Mouse (Mus musculus): ENCODE measurements around the gene Txk. TPM values are rescaled to one million over a fixed set of nuclear protein-coding genes. Genes with fewer than 3 reads are reported as not detected.

Gene Txk
- polyA plus RNA-seq, 1 experiment from 2014 or later: not detected

GRCm38 (mm10) chr5:72750226-72750625 lies 2.4 kb downstream of the Txk start:
- no peak overlapping the region for H3K4me3 ChIP-seq (replicated peaks)
- no peak overlapping the region for H3K9ac ChIP-seq (replicated peaks)
- no peak for ATAC-seq (ENCODE audit: insufficient number of reproducible peaks, insufficient read depth, low FRiP score, low TSS enrichment, low read depth)
- H3K4me2 ChIP-seq: no peak overlapping the region
- no peak overlapping the region for H3K27ac ChIP-seq
- no peaks in the 10 kb centered on the region for H3K9me3 ChIP-seq
- H3K27me3 ChIP-seq: no peaks in the 10 kb centered on the region
- no peaks in the 10 kb centered on the region for H3K36me3 ChIP-seq
- no peaks in the 10 kb centered on the region for H3K4me1 ChIP-seq (replicated peaks)
- 76% methylated on average over 5 of the region's 5 CpGs for WGBS

- Histone ChIP-seq H3K4me1 (replicated peaks) (no peaks in the 10 kb centered on the region), H3K27ac (no peak overlapping the region), H3K9me3 (no peaks in the 10 kb centered on the region), H3K36me3 (no peaks in the 10 kb centered on the region), H3K4me2 (no peak overlapping the region), H3K4me3 (replicated peaks) (no peak overlapping the region), H3K9ac (replicated peaks) (no peak overlapping the region), H3K27me3 (no peaks in the 10 kb centered on the region)
- ATAC-seq (ENCODE audit: insufficient number of reproducible peaks, insufficient read depth, low FRiP score, low TSS enrichment, low read depth): no peak
- WGBS: 74% methylated on average over 7 of the region's 7 CpGs
Measured at GRCm38 (mm10) chr5:72748659-72749265, 3.8 kb downstream of the Txk start.

DNA sequence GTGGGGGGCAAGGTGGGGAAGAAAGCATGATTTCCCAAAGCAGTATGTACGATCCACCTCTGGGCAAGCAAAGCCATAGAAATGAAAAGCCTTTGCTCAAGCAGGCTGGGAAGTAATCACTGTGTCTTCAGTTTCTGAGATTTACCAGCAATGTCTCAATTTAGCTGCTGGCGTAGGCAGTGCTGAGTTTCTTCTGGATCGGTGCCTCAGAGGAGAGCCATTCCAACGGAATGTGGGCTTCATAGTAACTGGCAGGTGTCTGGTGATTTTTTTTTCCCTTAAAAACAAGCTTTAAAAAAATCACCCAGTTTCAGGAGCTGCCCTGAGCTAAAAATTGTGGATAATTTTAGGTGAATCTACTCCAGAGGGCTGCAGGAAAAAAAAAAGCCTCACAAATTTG lies 5.2 kb downstream of the Txk start:
- Histone ChIP-seq H3K9me3 (no peaks in the 10 kb centered on the region), H3K36me3 (no peaks in the 10 kb centered on the region), H3K4me3 (replicated peaks) (no peak overlapping the region), H3K4me2 (no peak overlapping the region), H3K4me1 (replicated peaks) (no peaks in the 10 kb centered on the region), H3K9ac (replicated peaks) (no peak overlapping the region), H3K27ac (no peak overlapping the region), H3K27me3 (no peaks in the 10 kb centered on the region)
- ATAC-seq (ENCODE audit: insufficient number of reproducible peaks, insufficient read depth, low FRiP score, low TSS enrichment, low read depth): no peak
- WGBS: 73% methylated on average over 4 of the region's 4 CpGs

GRCm38 (mm10) chr5:72746461-72746860 lies 6.1 kb downstream of the Txk start:
- Histone ChIP-seq H3K4me1 (replicated peaks) (no peaks in the 10 kb centered on the region), H3K4me2 (no peak overlapping the region), H3K4me3 (replicated peaks) (no peak overlapping the region), H3K9ac (replicated peaks) (no peak overlapping the region), H3K9me3 (no peaks in the 10 kb centered on the region), H3K27ac (no peak overlapping the region), H3K27me3 (no peaks in the 10 kb centered on the region), H3K36me3 (no peaks in the 10 kb centered on the region)
- ATAC-seq (ENCODE audit: insufficient number of reproducible peaks, insufficient read depth, low FRiP score, low TSS enrichment, low read depth): no peak
- WGBS: 70% methylated on average over 4 of the region's 4 CpGs

GRCm38 (mm10) chr5:72743103-72743502 lies 9.5 kb downstream of the Txk start:
- Histone ChIP-seq H3K4me3 (replicated peaks) (no peak overlapping the region), H3K27ac (no peak overlapping the region), H3K4me1 (replicated peaks) (no peaks in the 10 kb centered on the region), H3K4me2 (no peak overlapping the region), H3K27me3 (no peaks in the 10 kb centered on the region), H3K9me3 (no peaks in the 10 kb centered on the region), H3K36me3 (no peaks in the 10 kb centered on the region), H3K9ac (replicated peaks) (no peak overlapping the region)
- WGBS: 89% methylated on average over 6 of the region's 6 CpGs
- no peak for ATAC-seq (ENCODE audit: insufficient number of reproducible peaks, insufficient read depth, low FRiP score, low TSS enrichment, low read depth)

DNA sequence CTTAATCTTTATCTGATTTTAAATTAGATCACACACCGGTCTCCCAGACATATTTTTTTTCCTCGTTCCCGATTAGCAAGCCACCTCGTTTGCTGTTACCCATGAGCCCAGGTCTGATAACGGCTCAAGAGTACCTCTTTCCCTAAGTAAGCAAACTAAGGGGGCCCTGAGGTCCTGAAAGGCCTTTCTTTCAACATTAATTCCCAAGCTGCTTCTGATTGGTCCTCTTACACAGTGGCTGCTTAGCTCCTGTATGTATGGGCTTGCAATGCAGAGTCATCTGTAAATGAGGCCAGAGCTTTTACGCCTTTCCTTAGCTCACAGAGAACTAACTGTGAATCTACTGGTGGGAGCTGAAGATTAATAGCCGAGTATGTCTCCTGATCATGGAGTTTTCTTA lies 15.7 kb downstream of the Txk start:
- H3K4me2 ChIP-seq: no peak overlapping the region
- H3K36me3 ChIP-seq: no peaks in the 10 kb centered on the region
- no peaks in the 10 kb centered on the region for H3K27me3 ChIP-seq
- no peak for ATAC-seq (ENCODE audit: insufficient number of reproducible peaks, insufficient read depth, low FRiP score, low TSS enrichment, low read depth)
- no peak overlapping the region for H3K27ac ChIP-seq
- 76% methylated on average over 7 of the region's 7 CpGs for WGBS
- no peak overlapping the region for H3K9ac ChIP-seq (replicated peaks)
- no peak overlapping the region for H3K4me3 ChIP-seq (replicated peaks)
- H3K4me1 ChIP-seq (replicated peaks): no peaks in the 10 kb centered on the region
- no peaks in the 10 kb centered on the region for H3K9me3 ChIP-seq

DNA sequence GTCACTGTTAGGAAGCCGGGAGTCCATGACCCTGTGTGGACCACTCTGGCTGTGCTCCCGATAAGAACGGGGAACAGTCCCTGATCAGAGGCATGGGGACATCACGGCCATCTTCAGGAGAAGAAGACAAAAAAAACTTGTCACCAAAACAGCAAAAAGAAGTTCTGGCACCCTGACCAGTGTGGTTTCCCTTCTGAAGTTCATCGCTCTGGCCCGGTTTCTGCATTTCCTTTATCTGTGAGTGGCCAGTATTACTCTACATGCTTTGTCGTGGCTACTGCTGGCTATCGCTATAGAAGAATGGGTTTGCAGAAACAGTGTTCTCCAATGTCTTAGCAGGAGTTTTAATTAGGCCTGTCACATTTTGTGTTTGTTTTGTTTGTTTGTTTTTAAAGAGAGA lies 16.1 kb downstream of the Txk start:
- Histone ChIP-seq H3K27me3 (no peaks in the 10 kb centered on the region), H3K4me3 (replicated peaks) (no peak overlapping the region), H3K9me3 (no peaks in the 10 kb centered on the region), H3K4me2 (no peak overlapping the region), H3K27ac (no peak overlapping the region), H3K36me3 (no peaks in the 10 kb centered on the region), H3K9ac (replicated peaks) (no peak overlapping the region), H3K4me1 (replicated peaks) (no peaks in the 10 kb centered on the region)
- WGBS: 84% methylated on average over 8 of the region's 8 CpGs
- no peak for ATAC-seq (ENCODE audit: insufficient number of reproducible peaks, insufficient read depth, low FRiP score, low TSS enrichment, low read depth)

DNA sequence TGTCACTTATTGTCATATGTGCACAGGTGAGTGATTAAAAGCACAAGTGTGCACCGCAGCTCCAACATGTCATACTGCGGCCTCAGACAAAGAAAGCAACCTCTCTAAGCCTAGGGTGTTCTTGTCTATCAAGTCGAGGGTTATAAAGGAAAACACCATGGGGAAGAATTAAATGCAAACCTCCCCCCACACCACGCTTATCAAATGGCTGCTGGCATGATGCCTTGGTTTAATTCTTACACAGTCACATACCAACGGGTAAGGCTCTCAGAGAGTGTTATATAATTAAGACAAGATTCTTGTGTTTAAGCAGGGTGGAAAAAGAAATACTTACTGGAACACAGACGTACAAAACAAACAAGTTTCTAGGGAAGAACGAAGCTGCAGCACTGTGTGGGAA lies 16.8 kb downstream of the Txk start:
- no peaks in the 10 kb centered on the region for H3K4me1 ChIP-seq (replicated peaks)
- WGBS: 82% methylated on average over 7 of the region's 7 CpGs
- no peaks in the 10 kb centered on the region for H3K36me3 ChIP-seq
- H3K4me2 ChIP-seq: no peak overlapping the region
- H3K4me3 ChIP-seq (replicated peaks): no peak overlapping the region
- H3K9ac ChIP-seq (replicated peaks): no peak overlapping the region
- no peaks in the 10 kb centered on the region for H3K27me3 ChIP-seq
- H3K9me3 ChIP-seq: no peaks in the 10 kb centered on the region
- H3K27ac ChIP-seq: no peak overlapping the region
- ATAC-seq (ENCODE audit: insufficient number of reproducible peaks, insufficient read depth, low FRiP score, low TSS enrichment, low read depth): no peak

DNA sequence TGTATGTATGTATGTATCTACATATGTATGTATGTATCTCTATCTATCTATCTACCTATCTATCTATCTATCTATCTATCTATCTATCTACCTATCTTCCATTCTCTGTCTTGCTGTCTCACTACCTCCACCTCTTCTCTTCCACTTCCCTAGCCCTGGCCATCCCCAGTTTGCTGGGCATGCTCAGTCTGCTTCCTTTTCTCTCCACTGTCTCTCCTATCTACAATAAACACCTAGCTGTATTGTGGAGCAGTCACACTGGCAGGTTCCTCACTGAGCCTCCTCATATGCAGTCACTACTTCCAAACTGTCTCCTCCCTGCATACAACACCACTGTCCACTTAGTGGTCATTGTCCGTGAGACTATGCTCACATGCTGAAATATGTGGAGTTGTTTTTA lies 19.7 kb downstream of the Txk start:
- WGBS: 95% methylated on average over 1 of the region's 1 CpGs
- no peak overlapping the region for H3K4me3 ChIP-seq (replicated peaks)
- no peaks in the 10 kb centered on the region for H3K36me3 ChIP-seq
- no peaks in the 10 kb centered on the region for H3K4me1 ChIP-seq (replicated peaks)
- ATAC-seq (ENCODE audit: insufficient number of reproducible peaks, insufficient read depth, low FRiP score, low TSS enrichment, low read depth): no peak
- no peak overlapping the region for H3K4me2 ChIP-seq
- H3K9me3 ChIP-seq: no peaks in the 10 kb centered on the region
- H3K27ac ChIP-seq: no peak overlapping the region
- H3K27me3 ChIP-seq: no peaks in the 10 kb centered on the region
- no peak overlapping the region for H3K9ac ChIP-seq (replicated peaks)

DNA sequence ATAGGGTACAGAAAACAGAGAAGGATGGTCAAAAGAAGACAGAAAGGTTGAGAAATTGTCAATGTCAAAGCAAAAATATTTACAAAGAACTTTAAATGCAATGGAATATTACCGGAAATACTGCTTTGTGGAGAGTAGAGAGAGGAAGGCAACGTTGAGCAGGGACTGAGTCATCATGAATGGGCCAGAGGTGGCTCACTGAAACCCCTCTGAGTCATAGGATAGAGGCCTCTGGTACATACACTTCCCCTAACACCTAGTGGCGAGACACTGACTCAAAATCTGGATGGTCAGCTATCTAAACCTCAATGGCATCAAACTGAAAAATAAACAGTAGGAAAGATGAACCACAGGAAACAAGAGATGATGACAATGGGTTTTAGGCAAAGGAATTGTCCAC lies 27.2 kb downstream of the Txk start:
- no peaks in the 10 kb centered on the region for H3K9me3 ChIP-seq

DNA sequence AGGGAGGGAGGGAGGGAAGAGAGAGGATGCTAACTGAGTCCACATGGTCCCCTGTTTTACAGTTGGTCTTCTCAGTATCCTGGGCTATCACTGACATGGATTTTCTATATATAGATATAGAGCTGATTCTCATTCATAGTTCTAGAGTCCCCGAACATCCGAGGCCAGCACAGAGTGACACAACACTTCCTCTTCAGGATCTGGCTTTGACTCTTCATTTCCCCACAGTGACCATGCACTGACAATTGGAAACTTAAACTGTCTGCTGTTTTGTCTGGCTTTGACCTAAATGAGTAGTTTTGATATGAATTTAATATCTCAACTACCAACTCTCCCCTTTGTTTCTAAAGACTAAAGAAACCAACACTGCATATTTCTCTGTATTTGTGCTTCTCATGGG lies 29.1 kb downstream of the Txk start:
- Histone ChIP-seq H3K4me2 (no peak overlapping the region), H3K9me3 (no peaks in the 10 kb centered on the region), H3K9ac (replicated peaks) (no peak overlapping the region), H3K4me1 (replicated peaks) (no peaks in the 10 kb centered on the region), H3K4me3 (replicated peaks) (no peak overlapping the region), H3K36me3 (no peaks in the 10 kb centered on the region), H3K27ac (no peak overlapping the region), H3K27me3 (no peaks in the 10 kb centered on the region)
- 87% methylated on average over 2 of the region's 2 CpGs for WGBS
- ATAC-seq (ENCODE audit: insufficient number of reproducible peaks, insufficient read depth, low FRiP score, low TSS enrichment, low read depth): no peak

More for the DNA sequence above, 27.2 kb downstream of the Txk start:
- ATAC-seq (ENCODE audit: insufficient number of reproducible peaks, insufficient read depth, low FRiP score, low TSS enrichment, low read depth): no peak
- H3K4me2 ChIP-seq: no peak overlapping the region
- H3K4me1 ChIP-seq (replicated peaks): no peaks in the 10 kb centered on the region
- no peak overlapping the region for H3K4me3 ChIP-seq (replicated peaks)
- H3K27me3 ChIP-seq: no peaks in the 10 kb centered on the region
- 87% methylated on average over 3 of the region's 3 CpGs for WGBS
- H3K27ac ChIP-seq: no peak overlapping the region
- H3K36me3 ChIP-seq: no peaks in the 10 kb centered on the region
- no peak overlapping the region for H3K9ac ChIP-seq (replicated peaks)

GRCm38 (mm10) chr5:72720587-72720986 lies 32.0 kb downstream of the Txk start:
- no peak for ATAC-seq (ENCODE audit: insufficient number of reproducible peaks, insufficient read depth, low FRiP score, low TSS enrichment, low read depth)
- H3K27ac ChIP-seq: no peak overlapping the region
- no peaks in the 10 kb centered on the region for H3K36me3 ChIP-seq
- no peaks in the 10 kb centered on the region for H3K27me3 ChIP-seq
- no peak overlapping the region for H3K4me3 ChIP-seq (replicated peaks)
- no peak overlapping the region for H3K4me2 ChIP-seq
- no peaks in the 10 kb centered on the region for H3K9me3 ChIP-seq
- H3K4me1 ChIP-seq (replicated peaks): no peaks in the 10 kb centered on the region
- H3K9ac ChIP-seq (replicated peaks): no peak overlapping the region
- WGBS: 51% methylated on average over 7 of the region's 7 CpGs

All from limb, embryonic 12.5 days (tissue).